Mouse (Mus musculus) kidney, adult 2 months (tissue): ENCODE measurements around the gene Eif3d.

Experiments
- CTCF ChIP-seq: fragments of 200-500 bp; conservative IDR thresholded peaks from 2 replicates; pipeline ENCODE4 v1.5.1; 2011; ENCODE audit warnings: low read depth, mild to moderate bottlenecking, control low read depth, low read length, moderate library complexity, mixed read lengths; ENCODE audit not compliant: insufficient read depth, insufficient read length
- POLR2A ChIP-seq: fragments of 200-500 bp; IDR thresholded peaks from one replicate; pipeline ENCODE4 v1.6.1; 2011; ENCODE audit warnings: low read depth, low read length, control low read depth

- TF ChIP-seq POLR2A (no peak), CTCF (peak; percentile 66)
Observed at GRCm38 (mm10) chr15:77982195-77982939, 11.8 kb upstream of the Eif3d start.
